In the genomic region with DNA sequence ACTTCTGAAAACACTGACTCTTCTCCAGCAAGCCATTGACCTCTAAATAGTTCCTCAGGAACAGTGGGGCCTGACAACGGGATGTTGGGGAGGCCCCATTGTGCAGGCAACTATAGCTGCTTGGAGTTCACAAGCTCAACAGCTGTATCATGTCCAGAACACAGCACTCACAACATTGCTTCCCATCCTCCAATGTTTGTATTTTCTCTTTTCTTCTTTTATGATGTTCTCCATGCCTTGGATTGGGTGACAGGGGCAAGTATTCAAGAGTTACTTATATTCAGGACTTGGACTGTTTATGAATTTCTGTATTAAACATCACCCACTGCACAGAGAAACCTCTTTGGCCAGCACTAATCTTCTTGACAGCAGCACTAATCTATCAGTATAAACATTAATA, we compare ENCODE assay signal across 15 mouse cellular contexts. TPM values are rescaled to one million over a fixed set of nuclear protein-coding genes. Genes with fewer than 3 reads are reported as not detected.
DNase-seq lines count a peak whose midpoint lies in the region; ATAC-seq and TF ChIP-seq lines count a peak whose summit lies in the region.
"Had no signal": no experiment of that assay in that cellular context is flagged by ENCODE, and none has a peak within 500 bp of the region (broad histone marks: within the 10 kb centered on the region; RNA-seq: fewer than 3 reads in every experiment).

No protein-coding gene starts in this region.

- peak overlapping the region; percentile 93 for H3K27ac ChIP-seq in gastrocnemius, adult 2 months
- no peak overlapping the region; the same call in 1 of the 2 replicates for H3K27ac ChIP-seq in CH12.LX (ENCODE audit: insufficient read depth, low read depth)
- peak overlapping the region; percentile 92; the same call in 1 of the 2 replicates for H3K27ac ChIP-seq in intestine, embryonic 16.5 days (ENCODE audit: low read length)
- peak overlapping the region; percentile 94; the same call in 1 of the 2 replicates for H3K27ac ChIP-seq in midbrain, embryonic 14.5 days (replicated peaks; ENCODE audit: low read depth, low read length)

- no peak for DNase-seq in gastrocnemius, adult 2 months
- no peak for DNase-seq in gastrocnemius, adult 18-20 months (ENCODE audit: low spot score)
- no peak for DNase-seq in CH12.LX (ENCODE audit: extremely low read depth)
- no peak for DNase-seq in midbrain, embryonic 14.5 days
- no peak for DNase-seq in right cerebral cortex, adult 2 months (ENCODE audit: low spot score in 2 of 2)
- no peak for DNase-seq in ovary, postnatal 36 days (ENCODE audit: low spot score)
- DNase-seq in heart, postnatal 25 days (ENCODE audit: low spot score): no peak

- no peak for TF ChIP-seq EP300 in CH12.LX (IDR thresholded peaks at IDR 0.05; ENCODE audit: low read length)

- H3K79me2 ChIP-seq in CH12.LX (replicated peaks; ENCODE audit: control insufficient read depth, extremely low read depth, insufficient read depth, poor library complexity, severe bottlenecking): peaks cover 6% of the 10 kb centered on the region; the same call in 1 of the 2 replicates

- TF ChIP-seq CTCF in gastrocnemius, adult 2 months (IDR thresholded peaks at IDR 0.05): no peak
- no peak for TF ChIP-seq CTCF in CH12.LX (conservative IDR thresholded peaks at IDR 0.05 in 1 of 2, IDR thresholded peaks at IDR 0.05 in 1 of 2; ENCODE audit: low read depth in 2 of 2, low read length in 2 of 2)

- 74% methylated on average over 1 of the region's 1 CpGs for WGBS in intestine, embryonic 16.5 days
- 49% methylated on average over 1 of the region's 1 CpGs for WGBS in midbrain, embryonic 14.5 days

- TF ChIP-seq POLR2A in CH12.LX (IDR thresholded peaks at IDR 0.05; ENCODE audit: low read depth, low read length): no peak

- in situ Hi-C loops in CH12.LX (cut with MboI; ENCODE audit: low pct_ligation_motif_present, low pct_unique_long_range_greater_than_20kb, low sequenced_read_pairs): no loop called here

- dilution Hi-C loops in CH12.LX (cut with MboI; ENCODE audit: extremely low pct_ligation_motif_present, extremely low pct_unique_long_range_greater_than_20kb, low sequenced_read_pairs): no loop called here

- intact Hi-C loops in gastrocnemius, adult 2 months (cut with DNase I): loop anchor here (5.0 kb wide), 1 partner anchor 266 kb away; a partner anchor contains a TSS
- intact Hi-C loops in heart, postnatal 25 days (cut with DNase I): loop anchor here (5.0 kb wide), 1 partner anchor 301 kb away; a partner anchor contains a TSS

- H3K9me3 ChIP-seq in CH12.LX (replicated peaks; ENCODE audit: low read length): no peaks in the 10 kb centered on the region
- H3K9me3 ChIP-seq in intestine, embryonic 16.5 days (ENCODE audit: control insufficient read depth, low read length): no peaks in the 10 kb centered on the region
- no peaks in the 10 kb centered on the region for H3K9me3 ChIP-seq in midbrain, embryonic 14.5 days (ENCODE audit: control insufficient read depth, low read length)
- H3K9me3 ChIP-seq: embryonic facial prominence, embryonic 12.5 days had no signal

- H3K36me3 ChIP-seq in CH12.LX (replicated peaks in 1 of 2; ENCODE audit: control insufficient read depth in 1 of 2, insufficient read depth in 1 of 2, low read length in 1 of 2): no peaks in the 10 kb centered on the region
- H3K36me3 ChIP-seq in intestine, embryonic 16.5 days (ENCODE audit: control insufficient read depth, insufficient read depth, low read length): no peaks in the 10 kb centered on the region
- H3K36me3 ChIP-seq in midbrain, embryonic 14.5 days (ENCODE audit: control insufficient read depth, insufficient read depth, low read length): no peaks in the 10 kb centered on the region
- H3K36me3 ChIP-seq: embryonic facial prominence, embryonic 12.5 days had no signal

- H3K9ac ChIP-seq in CH12.LX (ENCODE audit: insufficient read depth, low read depth): 0 out of 2 replicates have a peak overlapping the region, but pooled peaks have one; percentile 3
- H3K9ac ChIP-seq in intestine, embryonic 16.5 days (ENCODE audit: low read depth, low read length): no peak overlapping the region
- H3K9ac ChIP-seq in midbrain, embryonic 14.5 days (replicated peaks; ENCODE audit: low read length): no peak overlapping the region

- H3K27me3 ChIP-seq in CH12.LX (replicated peaks): no peaks in the 10 kb centered on the region
- no peaks in the 10 kb centered on the region for H3K27me3 ChIP-seq in intestine, embryonic 16.5 days (replicated peaks; ENCODE audit: control insufficient read depth, insufficient read depth, low read length)
- no peaks in the 10 kb centered on the region for H3K27me3 ChIP-seq in midbrain, embryonic 14.5 days (ENCODE audit: control insufficient read depth, insufficient read depth, low read length)
- H3K27me3 ChIP-seq: embryonic facial prominence, embryonic 12.5 days; Patski had no signal

- TF ChIP-seq RAD21 in CH12.LX (IDR thresholded peaks at IDR 0.05; ENCODE audit: low read depth, low read length): no peak

- no peak for ATAC-seq in intestine, embryonic 16.5 days
- no peak for ATAC-seq in midbrain, embryonic 14.5 days (ENCODE audit: low FRiP score, low TSS enrichment)

- peak overlapping the region; percentile 39; the same call in 1 of the 2 replicates for H3K4me2 ChIP-seq in CH12.LX (ENCODE audit: insufficient read depth, low read depth, poor library complexity, severe bottlenecking)
- H3K4me2 ChIP-seq in intestine, embryonic 16.5 days (ENCODE audit: low read depth, low read length): no peak overlapping the region
- peak overlapping the region; percentile 86 for H3K4me2 ChIP-seq in midbrain, embryonic 14.5 days (ENCODE audit: low read length)

- H3K4me1 ChIP-seq in CH12.LX (ENCODE audit: control insufficient read depth in 1 of 2, insufficient read depth in 2 of 2): peaks cover 7 to 25% of the 10 kb centered on the region in 2 experiments; a peak in 3 of 4 replicates
- H3K4me1 ChIP-seq in intestine, embryonic 16.5 days (ENCODE audit: control insufficient read depth, insufficient read depth, low read length): peaks cover 5% of the 10 kb centered on the region
- peaks cover 10% of the 10 kb centered on the region for H3K4me1 ChIP-seq in midbrain, embryonic 14.5 days (ENCODE audit: control insufficient read depth, insufficient read depth, low read length)

- H3K4me3 ChIP-seq in gastrocnemius, adult 2 months: peak overlapping the region; percentile 83
- H3K4me3 ChIP-seq in CH12.LX (replicated peaks in 1 of 3; ENCODE audit: low read depth in 2 of 3, low read length in 2 of 3, poor library complexity in 1 of 3): no peak overlapping the region
- no peak overlapping the region for H3K4me3 ChIP-seq in intestine, embryonic 16.5 days (ENCODE audit: low read length)
- H3K4me3 ChIP-seq in midbrain, embryonic 14.5 days (replicated peaks; ENCODE audit: low read depth, low read length): peak overlapping the region; percentile 53; the same call in 1 of the 2 replicates

TF ChIP-seq in CH12.LX, 34 proteins besides CTCF, POLR2A, EP300 and RAD21:
- no peak for TF ChIP-seq POLR2AphosphoS2 (IDR thresholded peaks at IDR 0.05; ENCODE audit: low read depth, low read length)
- TF ChIP-seq KAT2A (IDR thresholded peaks at IDR 0.05; ENCODE audit: insufficient replicate concordance, low read length): no peak
- no peak for TF ChIP-seq ZMIZ1 (IDR thresholded peaks at IDR 0.05; ENCODE audit: low read depth, low read length)
- TF ChIP-seq NRF1 (IDR thresholded peaks at IDR 0.05; ENCODE audit: low read depth, low read length): no peak
- no peak for TF ChIP-seq PAX5 (IDR thresholded peaks at IDR 0.05; ENCODE audit: low read length)
- TF ChIP-seq SMC3 (IDR thresholded peaks at IDR 0.05; ENCODE audit: low read depth, low read length): no peak
- no peak for TF ChIP-seq NELFE (IDR thresholded peaks at IDR 0.05; ENCODE audit: low read depth, low read length)

RNA-seq across cellular contexts. Expression of a gene that starts 2.5 kb away (rescaled TPM):
- 1 to 10 TPM; 3.5 to 5.0 TPM for total RNA-seq in gastrocnemius, adult 2 months (2021)
- total RNA-seq in gastrocnemius, adult 18-20 months (2021): 1 to 10 TPM; 4.5 to 5.6 TPM
- total RNA-seq in CH12.LX (2012; rRNA removed): 3.5 and 4.1 TPM in 2 replicates
- total RNA-seq in CH12.LX (2014; rRNA removed): 4.1 and 4.5 TPM in 2 replicates
- polyA plus RNA-seq in CH12.LX (2012; ENCODE audit: insufficient read length, low read depth): 1.9 and 3.7 TPM in 2 replicates
- 5.1 and 5.2 TPM in 2 replicates for polyA plus RNA-seq in intestine, embryonic 16.5 days (2015; fragmentation: Nextera tagmentation; extraction: Ambion mirVana)
- 27.7 and 30.2 TPM in 2 replicates for polyA plus RNA-seq in midbrain, embryonic 14.5 days (2014; fragmentation: Nextera tagmentation; extraction: Ambion mirVana)
- 1 to 10 TPM; 6.3 to 7.7 TPM for total RNA-seq in heart, postnatal 25 days (2021)

RNA-seq across cellular contexts. Expression of a gene that starts 23.8 kb away (rescaled TPM):
- total RNA-seq in gastrocnemius, adult 2 months (2021): not detected
- not detected for total RNA-seq in gastrocnemius, adult 18-20 months (2021)
- not detected in 2 replicates for total RNA-seq in CH12.LX (2012; rRNA removed)
- total RNA-seq in CH12.LX (2014; rRNA removed): not detected in 2 replicates
- polyA plus RNA-seq in CH12.LX (2012; ENCODE audit: insufficient read length, low read depth): not detected in 2 replicates
- polyA plus RNA-seq in intestine, embryonic 16.5 days (2015; fragmentation: Nextera tagmentation; extraction: Ambion mirVana): not detected in 2 replicates
- not detected in 2 replicates for polyA plus RNA-seq in midbrain, embryonic 14.5 days (2014; fragmentation: Nextera tagmentation; extraction: Ambion mirVana)
- total RNA-seq in heart, postnatal 25 days (2021): not detected
- total RNA-seq: adrenal gland, postnatal 10 days; layer of hippocampus, postnatal 14 days; liver, adult 2 months had no signal
- polyA plus RNA-seq: embryonic facial prominence, embryonic 12.5 days; frontal cortex, adult 2 months; heart, embryonic 14.5 days; liver, adult 2 months; Patski had no signal

RNA-seq across cellular contexts. Expression of a gene that starts 47.9 kb away (rescaled TPM):
- under 1 TPM; 0.28 to 0.59 TPM for total RNA-seq in gastrocnemius, adult 2 months (2021)
- under 1 TPM; 0.33 to 0.41 TPM for total RNA-seq in gastrocnemius, adult 18-20 months (2021)
- not detected in 2 replicates for total RNA-seq in CH12.LX (2012; rRNA removed)
- total RNA-seq in CH12.LX (2014; rRNA removed): not detected in 2 replicates
- not detected in 2 replicates for polyA plus RNA-seq in CH12.LX (2012; ENCODE audit: insufficient read length, low read depth)
- polyA plus RNA-seq in intestine, embryonic 16.5 days (2015; fragmentation: Nextera tagmentation; extraction: Ambion mirVana): not detected in 2 replicates
- 0.08 and 0.09 TPM in 2 replicates for polyA plus RNA-seq in midbrain, embryonic 14.5 days (2014; fragmentation: Nextera tagmentation; extraction: Ambion mirVana)
- under 1 TPM; 0.08 to 0.13 TPM for total RNA-seq in heart, postnatal 25 days (2021)
- total RNA-seq: liver, adult 2 months had no signal
- polyA plus RNA-seq: embryonic facial prominence, embryonic 12.5 days; liver, adult 2 months; Patski had no signal

RNA-seq across cellular contexts. Expression of a gene that starts 58.4 kb away (rescaled TPM):
- 1 to 10 TPM; 2.6 to 3.2 TPM for total RNA-seq in gastrocnemius, adult 2 months (2021)
- total RNA-seq in gastrocnemius, adult 18-20 months (2021): 1 to 10 TPM; 1.8 to 2.0 TPM
- total RNA-seq in CH12.LX (2012; rRNA removed) (3.1 and 3.2 TPM in 2 replicates), CH12.LX (2014; rRNA removed) (5.7 and 6.0 TPM in 2 replicates)
- polyA plus RNA-seq in CH12.LX (2012; ENCODE audit: insufficient read length, low read depth): 2.9 and 3.7 TPM in 2 replicates
- 8.4 and 8.9 TPM in 2 replicates for polyA plus RNA-seq in intestine, embryonic 16.5 days (2015; fragmentation: Nextera tagmentation; extraction: Ambion mirVana)
- 30.1 and 35.7 TPM in 2 replicates for polyA plus RNA-seq in midbrain, embryonic 14.5 days (2014; fragmentation: Nextera tagmentation; extraction: Ambion mirVana)
- 1 to 10 TPM; 4.8 to 4.9 TPM for total RNA-seq in heart, postnatal 25 days (2021)

Comparison
In these comparisons a context has a peak if more than half of its experiments do, and no peak if none do; other contexts are left out.
1. H3K4me3 ChIP-seq: peak in gastrocnemius, adult 2 months (single experiment) and midbrain, embryonic 14.5 days (single experiment); none in CH12.LX (0 of 3) and intestine, embryonic 16.5 days (single experiment).